8 mouse cellular contexts compared by ENCODE assay signal in the genomic region with DNA sequence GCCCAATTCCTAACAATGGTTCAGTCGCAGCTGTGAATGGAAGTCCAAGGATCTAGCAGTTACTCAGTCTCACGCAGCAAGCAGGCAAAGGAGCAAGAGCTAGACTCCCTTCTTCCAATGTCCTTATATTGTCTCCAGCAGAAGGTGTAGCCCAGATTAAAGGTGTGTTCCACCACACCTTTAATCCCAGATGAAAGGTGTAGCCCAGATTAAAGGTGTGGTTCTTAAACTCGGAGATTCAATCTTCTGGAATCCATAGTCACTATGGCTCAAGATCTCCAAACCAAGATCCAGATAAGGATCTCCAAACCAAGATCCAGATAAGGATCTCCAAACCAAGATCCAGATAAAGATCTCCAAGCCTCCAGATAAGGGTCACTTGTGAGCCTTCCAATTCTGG. TPM values are rescaled to one million over a fixed set of nuclear protein-coding genes. Genes with fewer than 3 reads are reported as not detected.
DNase-seq lines count a peak whose midpoint lies in the region; ATAC-seq and TF ChIP-seq lines count a peak whose summit lies in the region.
"Not testable (repeated sequence)": the region's sequence is repeated elsewhere in the genome, so short reads cannot be mapped to it uniquely, and the experiment has no call there.

Gene Gnpnat1, minus strand, starts transcription at position 101 of the 400 bp plus-strand sequence.

- H3K4me3 ChIP-seq in embryonic facial prominence, embryonic 13.5 days; heart, adult 2 months; hindbrain, embryonic 13.5 days; layer of hippocampus, adult 2 months; limb, embryonic 13.5 days; stomach, embryonic 14.5 days (ENCODE audit: low read depth, low read length): not testable (repeated sequence)

- WGBS in embryonic facial prominence, embryonic 13.5 days: 86% methylated on average over 2 of the region's 3 CpGs
- WGBS in heart, adult 2 months: 87% methylated on average over 2 of the region's 3 CpGs
- WGBS in hindbrain, embryonic 13.5 days: 88% methylated on average over 2 of the region's 3 CpGs
- 75% methylated on average over 2 of the region's 3 CpGs for WGBS in limb, embryonic 13.5 days
- WGBS in stomach, embryonic 14.5 days: 74% methylated on average over 1 of the region's 3 CpGs

- DNase-seq in adrenal gland, adult 2 months; heart, adult 2 months; layer of hippocampus, adult 2 months (ENCODE audit: low spot score in 2 of 2): not testable (repeated sequence)

- not testable (repeated sequence) for H3K27ac ChIP-seq in embryonic facial prominence, embryonic 13.5 days; heart, adult 2 months; hindbrain, embryonic 13.5 days; layer of hippocampus, adult 2 months; limb, embryonic 13.5 days; stomach, embryonic 14.5 days (ENCODE audit: low read length)

- not testable (repeated sequence) for TF ChIP-seq POLR2A in heart, adult 2 months (IDR thresholded peaks at IDR 0.05; ENCODE audit: insufficient read depth, low read depth, low read length)

- not testable (repeated sequence) for H3K9ac ChIP-seq in embryonic facial prominence, embryonic 13.5 days; heart, adult 2 months (ENCODE audit: low read depth, low read length); hindbrain, embryonic 13.5 days; limb, embryonic 13.5 days; stomach, embryonic 14.5 days (replicated peaks; ENCODE audit: low read depth, low read length)

- TF ChIP-seq EP300 in heart, adult 2 months (IDR thresholded peaks at IDR 0.05; ENCODE audit: insufficient read depth, low read depth, low read length): not testable (repeated sequence)

- H3K36me3 ChIP-seq in embryonic facial prominence, embryonic 13.5 days; heart, adult 2 months (ENCODE audit: control insufficient read depth, insufficient read depth, low read length); hindbrain, embryonic 13.5 days; limb, embryonic 13.5 days; stomach, embryonic 14.5 days (ENCODE audit: control insufficient read depth, insufficient read depth, low read length): not testable (repeated sequence)

- not testable (repeated sequence) for H3K9me3 ChIP-seq in embryonic facial prominence, embryonic 13.5 days; hindbrain, embryonic 13.5 days; limb, embryonic 13.5 days; stomach, embryonic 14.5 days (ENCODE audit: control insufficient read depth, low read depth, low read length)

- H3K27me3 ChIP-seq in embryonic facial prominence, embryonic 13.5 days; heart, adult 2 months (ENCODE audit: control insufficient read depth, insufficient read depth, low read length); hindbrain, embryonic 13.5 days; limb, embryonic 13.5 days; stomach, embryonic 14.5 days (ENCODE audit: control insufficient read depth, insufficient read depth, low read length): not testable (repeated sequence)

- H3K4me1 ChIP-seq in embryonic facial prominence, embryonic 13.5 days; heart, adult 2 months (ENCODE audit: control insufficient read depth, insufficient read depth, low read length); hindbrain, embryonic 13.5 days (replicated peaks); limb, embryonic 13.5 days; stomach, embryonic 14.5 days (ENCODE audit: control insufficient read depth, insufficient read depth, low read length): not testable (repeated sequence)

- intact Hi-C loops in heart, adult 2 months (cut with DNase I): not testable (repeated sequence)

- H3K79me2 ChIP-seq in heart, adult 2 months (replicated peaks; ENCODE audit: control insufficient read depth, insufficient read depth, low read length): not testable (repeated sequence)

- TF ChIP-seq CTCF in heart, adult 2 months (IDR thresholded peaks at IDR 0.05); layer of hippocampus, adult 2 months (conservative IDR thresholded peaks at IDR 0.05): not testable (repeated sequence)

- not testable (repeated sequence) for H3K4me2 ChIP-seq in embryonic facial prominence, embryonic 13.5 days; hindbrain, embryonic 13.5 days; limb, embryonic 13.5 days (replicated peaks); stomach, embryonic 14.5 days (replicated peaks; ENCODE audit: low read depth, low read length)

- ATAC-seq in embryonic facial prominence, embryonic 13.5 days (ENCODE audit: insufficient number of reproducible peaks, insufficient read depth, low FRiP score, low TSS enrichment, low read depth); hindbrain, embryonic 13.5 days (ENCODE audit: low FRiP score); limb, embryonic 13.5 days (ENCODE audit: low FRiP score, low read depth); megakaryocyte-erythroid progenitor cell, adult 5-6 weeks (replicated peaks; ENCODE audit: low FRiP score, low TSS enrichment, poor library complexity, severe bottlenecking); stomach, embryonic 14.5 days (ENCODE audit: insufficient number of reproducible peaks, insufficient read depth, low FRiP score, low read depth): not testable (repeated sequence)

RNA-seq across cellular contexts. Expression of gene Gnpnat1, which starts in this region (rescaled TPM):
- total RNA-seq in adrenal gland, adult 2 months (2021): 10 to 100 TPM; 27.0 to 29.4 TPM
- 1.3 and 1.8 TPM in 2 replicates for polyA plus RNA-seq in adrenal gland, adult 2 months (2012; rRNA removed)
- polyA plus RNA-seq in embryonic facial prominence, embryonic 13.5 days (2015; fragmentation: Nextera tagmentation; extraction: Ambion mirVana): 49.5 and 55.9 TPM in 2 replicates
- total RNA-seq in heart, adult 2 months (2021): 10 to 100 TPM; 10.9 to 15.7 TPM
- polyA plus RNA-seq in heart, adult 2 months (2012; rRNA removed): 3.6 and 6.2 TPM in 2 replicates
- 26.9 and 28.4 TPM in 2 replicates for polyA plus RNA-seq in hindbrain, embryonic 13.5 days (2015; fragmentation: Nextera tagmentation; extraction: Ambion mirVana)
- total RNA-seq in layer of hippocampus, adult 2 months (2021): 10 to 100 TPM; 18.4 to 19.3 TPM
- 50.6 and 53.5 TPM in 2 replicates for polyA plus RNA-seq in limb, embryonic 13.5 days (2015; fragmentation: Nextera tagmentation; extraction: Ambion mirVana)
- total RNA-seq in megakaryocyte-erythroid progenitor cell, adult 5-6 weeks (2014; fragmentation: Nextera tagmentation): 11.8 and 21.3 TPM in 2 replicates
- 14.5 and 23.6 TPM in 2 replicates for total RNA-seq in megakaryocyte-erythroid progenitor cell, adult 5-6 weeks (2017)
- 50.9 and 52.8 TPM in 2 replicates for polyA plus RNA-seq in stomach, embryonic 14.5 days (2014; fragmentation: Nextera tagmentation; extraction: Ambion mirVana)
